Mouse (Mus musculus) stomach, embryonic 14.5 days (tissue): ENCODE results near the gene Cox18. TPM values are rescaled to one million over a fixed set of nuclear protein-coding genes. Genes with fewer than 3 reads are reported as not detected.

Experiments used
- ATAC-seq: fragments of 200-750 bp; cut with Nextera tagmentation; 2 replicates; pipeline ENCODE4 v1.8.0; 2017; ENCODE audit warnings: low read depth, moderate TSS enrichment; ENCODE audit not compliant: insufficient number of reproducible peaks, insufficient read depth, low FRiP score
- H3K27ac ChIP-seq: fragments of 300-500 bp; sonication (generic); 2 replicates; pipeline ENCODE4 v1.5.1; 2014; ENCODE audit warnings: mild to moderate bottlenecking, low read length, moderate library complexity, mixed read lengths
- H3K27me3 ChIP-seq: fragments of 300-500 bp; sonication (generic); 2 replicates; pipeline ENCODE4 v1.6.1; 2014; ENCODE audit warnings: low read length, control low read depth, mixed read lengths; ENCODE audit not compliant: control insufficient read depth, insufficient read depth
- H3K36me3 ChIP-seq: fragments of 300-500 bp; sonication (generic); 2 replicates; pipeline ENCODE4 v1.6.1; 2014; ENCODE audit warnings: mild to moderate bottlenecking, control low read depth, low read length, moderate library complexity, mixed read lengths; ENCODE audit not compliant: control insufficient read depth, insufficient read depth
- H3K4me1 ChIP-seq: fragments of 300-500 bp; sonication (generic); 2 replicates; pipeline ENCODE4 v1.6.1; 2014; ENCODE audit warnings: low read length, control low read depth, mixed read lengths; ENCODE audit not compliant: control insufficient read depth, insufficient read depth
- H3K4me2 ChIP-seq: fragments of 300-500 bp; sonication (generic); replicated peaks from 2 replicates; pipeline ENCODE4 v1.6.1; 2014; ENCODE audit warnings: low read depth, low read length, control low read depth
- H3K4me3 ChIP-seq: fragments of 300-500 bp; sonication (generic); 2 replicates; pipeline ENCODE4 v1.5.1; 2014; ENCODE audit warnings: low read depth, low read length, control low read depth
- H3K9ac ChIP-seq: fragments of 300-500 bp; sonication (generic); replicated peaks from 2 replicates; pipeline ENCODE4 v1.6.1; 2014; ENCODE audit warnings: low read depth, mild to moderate bottlenecking, control low read depth, low read length, moderate library complexity, mixed read lengths
- H3K9me3 ChIP-seq: fragments of 300-500 bp; sonication (generic); 2 replicates; pipeline ENCODE4 v1.6.1; 2016; ENCODE audit warnings: low read depth, low read length, control low read depth; ENCODE audit not compliant: control insufficient read depth
- WGBS: fragments of 180-500 bp; shearing (Covaris S2); extraction: QIAGEN DNeasy Blood & Tissue Kit; methylation state at CpG from one replicate; pipeline ENCODE4 v1.1.7; 2014; 5-methylcytosine and 5-hydroxymethylcytosine counted together
- polyA plus RNA-seq: library from polyadenylated mRNA; unstranded; fragments of >200 nt; fragmentation: Nextera tagmentation; extraction: Ambion mirVana; gene quantifications from 2 replicates; pipeline ENCODE4 v1.2.1, GENCODE M21; 2014

The Cox18 gene
- polyA plus RNA-seq, 1 experiment from 2014 or later: 39.3 TPM

- H3K27me3 ChIP-seq: no peaks in the 10 kb centered on the region
- H3K9me3 ChIP-seq: no peaks in the 10 kb centered on the region
- H3K4me2 ChIP-seq: no peak overlapping the region
- H3K27ac ChIP-seq: no peak overlapping the region
- no peak overlapping the region for H3K4me3 ChIP-seq
- no peaks in the 10 kb centered on the region for H3K4me1 ChIP-seq
- ATAC-seq: no peak
- WGBS: 90% methylated on average over 4 of the region's 4 CpGs
- no peak overlapping the region for H3K9ac ChIP-seq
- H3K36me3 ChIP-seq: peaks cover 76% of the 10 kb centered on the region
Measured at GRCm38 (mm10) chr5:90233305-90233704, 9.5 kb upstream of the Cox18 start.

- Histone ChIP-seq H3K9ac (no peak overlapping the region), H3K36me3 (peaks cover 59% of the 10 kb centered on the region), H3K4me1 (no peaks in the 10 kb centered on the region), H3K27ac (no peak overlapping the region), H3K27me3 (no peaks in the 10 kb centered on the region), H3K4me2 (no peak overlapping the region), H3K4me3 (no peak overlapping the region), H3K9me3 (no peaks in the 10 kb centered on the region)
- ATAC-seq: no peak
- WGBS: 84% methylated on average over 2 of the region's 2 CpGs
Measured at GRCm38 (mm10) chr5:90229760-90230159, 6.0 kb upstream of the Cox18 start.

GRCm38 (mm10) chr5:90226696-90227095 lies 2.9 kb upstream of the Cox18 start:
- Histone ChIP-seq H3K27ac (no peak overlapping the region), H3K9me3 (no peaks in the 10 kb centered on the region), H3K27me3 (no peaks in the 10 kb centered on the region), H3K4me2 (no peak overlapping the region), H3K9ac (no peak overlapping the region), H3K4me1 (peaks cover 7% of the 10 kb centered on the region), H3K4me3 (no peak overlapping the region), H3K36me3 (peaks cover 46% of the 10 kb centered on the region)
- no peak for ATAC-seq
- 93% methylated on average over 3 of the region's 3 CpGs for WGBS

GRCm38 (mm10) chr5:90224730-90225129 lies 929 bp upstream of the Cox18 start:
- Histone ChIP-seq H3K27ac (no peak overlapping the region), H3K9ac (no peak overlapping the region), H3K27me3 (no peaks in the 10 kb centered on the region), H3K36me3 (peaks cover 37% of the 10 kb centered on the region), H3K9me3 (no peaks in the 10 kb centered on the region), H3K4me2 (peak overlapping the region; percentile 37; the same call in 1 of the 2 replicates), H3K4me3 (peak overlapping the region; percentile 90; the same call in 1 of the 2 replicates), H3K4me1 (peaks cover 7% of the 10 kb centered on the region)
- WGBS: 81% methylated on average over 5 of the region's 5 CpGs
- no peak for ATAC-seq

GRCm38 (mm10) chr5:90222937-90223336 lies 864 bp downstream of the Cox18 start:
- Histone ChIP-seq H3K27ac (no peak overlapping the region), H3K4me2 (peak overlapping the region; percentile 67), H3K9me3 (no peaks in the 10 kb centered on the region), H3K36me3 (peaks cover 33% of the 10 kb centered on the region), H3K9ac (peak overlapping the region; percentile 82; the same call in 1 of the 2 replicates), H3K27me3 (no peaks in the 10 kb centered on the region), H3K4me1 (peaks cover 7% of the 10 kb centered on the region), H3K4me3 (peak overlapping the region; percentile 90)
- ATAC-seq: no peak
- 34% methylated on average over 3 of the region's 3 CpGs for WGBS

GRCm38 (mm10) chr5:90217791-90218190 lies 6.0 kb downstream of the Cox18 start:
- Histone ChIP-seq H3K4me3 (no peak overlapping the region), H3K9ac (no peak overlapping the region), H3K9me3 (no peaks in the 10 kb centered on the region), H3K4me1 (peaks cover 3% of the 10 kb centered on the region), H3K36me3 (peaks cover 43% of the 10 kb centered on the region), H3K27ac (no peak overlapping the region), H3K4me2 (no peak overlapping the region), H3K27me3 (no peaks in the 10 kb centered on the region)
- no peak for ATAC-seq
- WGBS: 91% methylated on average over 3 of the region's 3 CpGs

GRCm38 (mm10) chr5:90217226-90217625 lies 6.6 kb downstream of the Cox18 start:
- H3K4me3 ChIP-seq: no peak overlapping the region
- H3K27me3 ChIP-seq: no peaks in the 10 kb centered on the region
- no peak overlapping the region for H3K27ac ChIP-seq
- no peak for ATAC-seq
- no peaks in the 10 kb centered on the region for H3K9me3 ChIP-seq
- no peaks in the 10 kb centered on the region for H3K4me1 ChIP-seq
- no peak overlapping the region for H3K4me2 ChIP-seq
- H3K36me3 ChIP-seq: peaks cover 43% of the 10 kb centered on the region
- 93% methylated on average over 12 of the region's 12 CpGs for WGBS
- no peak overlapping the region for H3K9ac ChIP-seq

- H3K4me2 ChIP-seq: no peak overlapping the region
- H3K27ac ChIP-seq: no peak overlapping the region
- 96% methylated on average over 12 of the region's 12 CpGs for WGBS
- no peaks in the 10 kb centered on the region for H3K9me3 ChIP-seq
- ATAC-seq: no peak
- peaks cover 27% of the 10 kb centered on the region for H3K36me3 ChIP-seq
- no peaks in the 10 kb centered on the region for H3K27me3 ChIP-seq
- no peaks in the 10 kb centered on the region for H3K4me1 ChIP-seq
- H3K9ac ChIP-seq: no peak overlapping the region
- H3K4me3 ChIP-seq: no peak overlapping the region
Measured at GRCm38 (mm10) chr5:90213356-90213755, 10.4 kb downstream of the Cox18 start.

- Histone ChIP-seq H3K4me1 (no peaks in the 10 kb centered on the region), H3K9ac (no peak overlapping the region), H3K36me3 (no peaks in the 10 kb centered on the region), H3K9me3 (no peaks in the 10 kb centered on the region), H3K4me3 (no peak overlapping the region), H3K4me2 (no peak overlapping the region), H3K27me3 (no peaks in the 10 kb centered on the region), H3K27ac (no peak overlapping the region)
- no peak for ATAC-seq
- WGBS: 19% methylated on average over 5 of the region's 5 CpGs
Measured at GRCm38 (mm10) chr5:90203168-90203567, 20.6 kb downstream of the Cox18 start.
